Mouse (Mus musculus) cerebellum, adult 2 months (tissue): Measurements from ENCODE around the gene Ppp3ca.

Experiments used
- CTCF ChIP-seq: fragments of 200-500 bp; IDR thresholded peaks from 2 replicates; pipeline ENCODE4 v1.5.1; 2011; ENCODE audit warnings: low read depth, mild to moderate bottlenecking, control low read depth, low read length, moderate library complexity, borderline replicate concordance; ENCODE audit not compliant: insufficient read depth
- POLR2A ChIP-seq: fragments of 200-500 bp; IDR thresholded peaks from 2 replicates; pipeline ENCODE4 v1.6.1; 2011; ENCODE audit warnings: low read length, control low read depth, borderline replicate concordance; ENCODE audit not compliant: insufficient read depth

DNA sequence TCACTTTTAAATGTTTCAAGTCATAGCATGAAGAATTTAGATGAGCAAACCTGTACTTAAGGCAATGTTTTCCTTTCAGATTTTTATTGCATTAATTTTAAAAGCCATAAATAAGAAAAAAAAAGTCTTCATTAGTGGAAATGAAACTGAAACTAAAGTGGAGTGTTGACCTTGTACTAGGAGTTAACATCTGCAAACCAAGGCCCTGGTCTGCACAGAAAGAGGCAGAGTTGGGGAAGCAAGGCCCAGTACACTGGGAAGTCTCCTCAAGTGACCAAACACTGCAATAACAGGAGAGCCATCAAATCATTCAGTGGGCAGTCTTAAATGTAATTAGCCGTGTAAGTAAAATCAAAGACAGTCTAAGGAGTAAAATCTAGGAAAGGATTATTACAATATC, 38.3 kb downstream of the Ppp3ca start:
- TF ChIP-seq POLR2A (no peak), CTCF (no peak)
